ENCODE assay signal across 8 mouse cellular contexts in the genomic region with DNA sequence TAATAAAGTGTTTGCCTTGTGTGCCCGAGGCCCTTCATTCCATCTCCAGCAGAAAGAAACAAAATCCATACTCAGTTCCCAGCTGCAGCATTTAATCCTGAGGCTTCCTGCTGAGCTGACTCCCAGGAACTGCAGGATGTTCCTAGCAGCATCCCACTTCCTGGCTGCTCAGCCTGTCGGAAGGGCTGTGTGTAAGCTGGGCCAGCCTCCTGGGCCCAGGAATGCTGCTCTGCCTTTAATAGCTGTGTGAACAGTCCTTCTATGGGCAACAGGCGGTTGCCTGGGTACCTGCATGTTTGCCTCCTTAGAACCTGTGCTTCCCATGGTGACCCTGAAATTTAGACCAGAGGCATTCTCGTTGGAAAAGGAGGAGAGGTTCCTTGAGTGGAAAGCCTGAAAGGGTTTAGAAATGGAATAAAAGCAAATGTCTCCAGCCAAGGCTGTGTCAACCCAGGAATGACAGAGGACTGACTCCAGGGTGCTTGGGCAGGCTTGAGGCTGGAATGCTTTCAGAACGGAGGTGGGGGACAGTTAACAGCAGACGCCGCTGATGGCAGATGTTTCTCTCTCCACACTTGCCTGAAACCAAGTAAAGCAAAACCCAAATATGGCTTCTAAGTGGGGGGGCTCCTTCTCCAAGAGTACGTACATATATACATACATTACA. TPM values are rescaled to one million over a fixed set of nuclear protein-coding genes. Genes with fewer than 3 reads are reported as not detected.
DNase-seq lines count a peak whose midpoint lies in the region; ATAC-seq and TF ChIP-seq lines count a peak whose summit lies in the region.

No protein-coding gene starts in this region.

- peak overlapping the region; percentile 90; the same call in 1 of the 2 replicates for H3K4me3 ChIP-seq in spleen, adult 2 months (ENCODE audit: extremely low read depth, insufficient read depth, insufficient read length)
- peak overlapping the region; percentile 78 for H3K4me3 ChIP-seq in forebrain, embryonic 15.5 days

- no peaks in the 10 kb centered on the region for H3K9me3 ChIP-seq in forebrain, embryonic 15.5 days

- 53% methylated on average over 8 of the region's 8 CpGs for WGBS in spleen, adult 2 months
- WGBS in forebrain, embryonic 15.5 days: 4% methylated on average over 8 of the region's 8 CpGs

- ATAC-seq in forebrain, embryonic 15.5 days (replicated peaks): no peak

- H3K27me3 ChIP-seq in spleen, adult 2 months (ENCODE audit: control insufficient read depth, insufficient read depth, low read length): no peaks in the 10 kb centered on the region
- peaks cover 22% of the 10 kb centered on the region for H3K27me3 ChIP-seq in forebrain, embryonic 15.5 days

- 0 out of 2 replicates have a peak overlapping the region, but pooled peaks have one; percentile 21 for H3K27ac ChIP-seq in spleen, adult 2 months (ENCODE audit: insufficient read depth, low read length)
- H3K27ac ChIP-seq in forebrain, embryonic 15.5 days (replicated peaks): no peak overlapping the region

- peaks cover 3% of the 10 kb centered on the region; the same call in 1 of the 2 replicates for H3K36me3 ChIP-seq in spleen, adult 2 months (ENCODE audit: control insufficient read depth, insufficient read depth, low read length)
- no peaks in the 10 kb centered on the region for H3K36me3 ChIP-seq in forebrain, embryonic 15.5 days

- DNase-seq in spleen, adult 2 months (ENCODE audit: low read depth in 1 of 2, low spot score in 2 of 2): no peak
- no peak for DNase-seq in spleen, postnatal 36 days (ENCODE audit: low spot score in 2 of 2)
- DNase-seq in kidney, adult 18-20 months: peak; percentile 50
- peak; percentile 68 for DNase-seq in lung, postnatal 10 days
- no peak for DNase-seq in thymus, postnatal 36 days
- DNase-seq in cerebellum, adult 11 months: no peak
- DNase-seq in urinary bladder, adult 2 months (ENCODE audit: low spot score): no peak

- no peak overlapping the region for H3K9ac ChIP-seq in forebrain, embryonic 15.5 days (replicated peaks)

- peaks cover 11% of the 10 kb centered on the region for H3K4me1 ChIP-seq in spleen, adult 2 months (ENCODE audit: control insufficient read depth, insufficient read depth, insufficient read length)
- H3K4me1 ChIP-seq in forebrain, embryonic 15.5 days: peaks cover 31% of the 10 kb centered on the region

- TF ChIP-seq CTCF in spleen, adult 2 months (IDR thresholded peaks at IDR 0.05; ENCODE audit: extremely low read depth, insufficient read depth, insufficient read length, insufficient replicate concordance): no peak

- H3K4me2 ChIP-seq in forebrain, embryonic 15.5 days (replicated peaks): peak overlapping the region; percentile 94

- no peak for TF ChIP-seq POLR2A in spleen, adult 2 months (IDR thresholded peaks at IDR 0.05; ENCODE audit: low read depth, low read length)

RNA-seq across cellular contexts. Expression of gene Klhl21, which starts 1.0 kb away (rescaled TPM):
- polyA plus RNA-seq in spleen, adult 2 months (2012; rRNA removed): 20.1 and 28.4 TPM in 2 replicates
- 3.0 and 3.5 TPM in 2 replicates for polyA plus RNA-seq in forebrain, embryonic 15.5 days (2015; fragmentation: Nextera tagmentation; extraction: Ambion mirVana)
- 34.5 and 38.3 TPM in 2 replicates for polyA plus RNA-seq in urinary bladder, adult 2 months (2012; rRNA removed)

RNA-seq across cellular contexts. Expression of gene Phf13, which starts 11.6 kb away (rescaled TPM):
- polyA plus RNA-seq in spleen, adult 2 months (2012; rRNA removed): 3.8 and 4.2 TPM in 2 replicates
- polyA plus RNA-seq in forebrain, embryonic 15.5 days (2015; fragmentation: Nextera tagmentation; extraction: Ambion mirVana): 19.5 and 21.8 TPM in 2 replicates
- 13.2 and 15.3 TPM in 2 replicates for polyA plus RNA-seq in urinary bladder, adult 2 months (2012; rRNA removed)

RNA-seq across cellular contexts. Expression of gene Thap3, which starts 18.8 kb away (rescaled TPM):
- 46.2 and 53.0 TPM in 2 replicates for polyA plus RNA-seq in spleen, adult 2 months (2012; rRNA removed)
- 41.4 and 41.6 TPM in 2 replicates for polyA plus RNA-seq in forebrain, embryonic 15.5 days (2015; fragmentation: Nextera tagmentation; extraction: Ambion mirVana)
- polyA plus RNA-seq in urinary bladder, adult 2 months (2012; rRNA removed): 53.1 and 55.1 TPM in 2 replicates

RNA-seq across cellular contexts. Expression of gene Zbtb48, which starts 19.9 kb away (rescaled TPM):
- polyA plus RNA-seq in spleen, adult 2 months (2012; rRNA removed): 18.9 and 21.3 TPM in 2 replicates
- 18.0 and 21.5 TPM in 2 replicates for polyA plus RNA-seq in forebrain, embryonic 15.5 days (2015; fragmentation: Nextera tagmentation; extraction: Ambion mirVana)
- 13.5 and 16.0 TPM in 2 replicates for polyA plus RNA-seq in urinary bladder, adult 2 months (2012; rRNA removed)

RNA-seq across cellular contexts. Expression of gene Tas1r1, which starts 30.8 kb away (rescaled TPM):
- 0.14 and 0.15 TPM in 2 replicates for polyA plus RNA-seq in spleen, adult 2 months (2012; rRNA removed)
- 1.5 TPM in 2 replicates for polyA plus RNA-seq in forebrain, embryonic 15.5 days (2015; fragmentation: Nextera tagmentation; extraction: Ambion mirVana)
- 0.04 and 0.10 TPM in 2 replicates for polyA plus RNA-seq in urinary bladder, adult 2 months (2012; rRNA removed)

Comparison
In these comparisons a context has a peak if more than half of its experiments do, and no peak if none do; other contexts are left out.
1. DNase-seq: peak in kidney, adult 18-20 months (single experiment) and lung, postnatal 10 days (single experiment); none in spleen, adult 2 months (0 of 2), spleen, postnatal 36 days (0 of 2), thymus, postnatal 36 days (0 of 2), cerebellum, adult 11 months (single experiment) and urinary bladder, adult 2 months (single experiment).